In genomic region chr3:88136945-88137494, GRCm38 (mm10) we compare ENCODE assay signal across 8 mouse cellular contexts. TPM values are rescaled to one million over a fixed set of nuclear protein-coding genes. Genes with fewer than 3 reads are reported as not detected.
DNase-seq lines count a peak whose midpoint lies in the region; ATAC-seq and TF ChIP-seq lines count a peak whose summit lies in the region.

No protein-coding gene starts in this region.

- DNase-seq in hindbrain, embryonic 10.5 days (ENCODE audit: low spot score), result no peak
- DNase-seq in CH12.LX (ENCODE audit: extremely low read depth) (no peak), NIH3T3 (ENCODE audit: low read depth) (peak; percentile 28)
- DNase-seq in limb, embryonic 10.5 days (ENCODE audit: low spot score), result no peak
- no peak for DNase-seq in ovary, postnatal 14 days (ENCODE audit: low spot score)
- DNase-seq in lung, postnatal 10 days, result no peak

- H3K4me3 ChIP-seq in hindbrain, embryonic 10.5 days, result no peak overlapping the region
- no peak overlapping the region for H3K4me3 ChIP-seq in hindbrain, embryonic 12.5 days
- H3K4me3 ChIP-seq in CH12.LX (replicated peaks in 1 of 3; ENCODE audit: low read depth in 2 of 3, low read length in 2 of 3, poor library complexity in 1 of 3), result no peak overlapping the region
- H3K4me3 ChIP-seq in limb, embryonic 10.5 days, result peak overlapping the region; percentile 58; the same call in 1 of the 2 replicates

- in situ Hi-C loops in CH12.LX (cut with MboI; ENCODE audit: low pct_ligation_motif_present, low pct_unique_long_range_greater_than_20kb, low sequenced_read_pairs), result no loop called here

- H3K27ac ChIP-seq in hindbrain, embryonic 10.5 days, result peak overlapping the region; percentile 89
- no peak overlapping the region for H3K27ac ChIP-seq in hindbrain, embryonic 12.5 days
- no peak overlapping the region for H3K27ac ChIP-seq in CH12.LX (ENCODE audit: insufficient read depth, low read depth)
- H3K27ac ChIP-seq in limb, embryonic 10.5 days, result peak overlapping the region; percentile 86

- no peaks in the 10 kb centered on the region for H3K9me3 ChIP-seq in hindbrain, embryonic 10.5 days
- H3K9me3 ChIP-seq in hindbrain, embryonic 12.5 days (replicated peaks), result no peaks in the 10 kb centered on the region
- no peaks in the 10 kb centered on the region for H3K9me3 ChIP-seq in CH12.LX (replicated peaks; ENCODE audit: low read length)
- no peaks in the 10 kb centered on the region for H3K9me3 ChIP-seq in limb, embryonic 10.5 days (replicated peaks)

- TF ChIP-seq POLR2A in CH12.LX (IDR thresholded peaks at IDR 0.05; ENCODE audit: low read depth, low read length), result no peak

- no peak for TF ChIP-seq EP300 in CH12.LX (IDR thresholded peaks at IDR 0.05; ENCODE audit: low read length)

- H3K36me3 ChIP-seq in hindbrain, embryonic 10.5 days, result no peaks in the 10 kb centered on the region
- no peaks in the 10 kb centered on the region for H3K36me3 ChIP-seq in hindbrain, embryonic 12.5 days
- H3K36me3 ChIP-seq in CH12.LX (replicated peaks in 1 of 2; ENCODE audit: control insufficient read depth in 1 of 2, insufficient read depth in 1 of 2, low read length in 1 of 2), result peaks cover 0 to 2% of the 10 kb centered on the region in 2 experiments
- H3K36me3 ChIP-seq in limb, embryonic 10.5 days, result no peaks in the 10 kb centered on the region

- TF ChIP-seq CTCF in CH12.LX (conservative IDR thresholded peaks at IDR 0.05 in 1 of 2, IDR thresholded peaks at IDR 0.05 in 1 of 2; ENCODE audit: low read depth in 2 of 2, low read length in 2 of 2), result no peak

- ATAC-seq in hindbrain, embryonic 12.5 days (ENCODE audit: low FRiP score), result no peak
- ATAC-seq in frontal cortex, adult (ENCODE audit: low TSS enrichment), result no peak

- TF ChIP-seq RAD21 in CH12.LX (IDR thresholded peaks at IDR 0.05; ENCODE audit: low read depth, low read length), result no peak

- H3K4me2 ChIP-seq in hindbrain, embryonic 12.5 days (replicated peaks), result no peak overlapping the region
- H3K4me2 ChIP-seq in CH12.LX (ENCODE audit: insufficient read depth, low read depth, poor library complexity, severe bottlenecking), result peak overlapping the region; percentile 59; the same call in 1 of the 2 replicates

- WGBS in hindbrain, embryonic 10.5 days, result 77% methylated on average over 4 of the region's 4 CpGs
- 81% methylated on average over 4 of the region's 4 CpGs for WGBS in hindbrain, embryonic 12.5 days
- WGBS in limb, embryonic 10.5 days, result 81% methylated on average over 4 of the region's 4 CpGs

- no peaks in the 10 kb centered on the region for H3K79me2 ChIP-seq in CH12.LX (replicated peaks; ENCODE audit: control insufficient read depth, extremely low read depth, insufficient read depth, poor library complexity, severe bottlenecking)

- no peak overlapping the region for H3K9ac ChIP-seq in hindbrain, embryonic 12.5 days
- H3K9ac ChIP-seq in CH12.LX (ENCODE audit: insufficient read depth, low read depth), result no peak overlapping the region

- dilution Hi-C loops in CH12.LX (cut with MboI; ENCODE audit: extremely low pct_ligation_motif_present, extremely low pct_unique_long_range_greater_than_20kb, low sequenced_read_pairs), result no loop called here

- peaks cover 59% of the 10 kb centered on the region for H3K4me1 ChIP-seq in hindbrain, embryonic 10.5 days (replicated peaks)
- peaks cover 24% of the 10 kb centered on the region for H3K4me1 ChIP-seq in hindbrain, embryonic 12.5 days
- peaks cover 19 to 70% of the 10 kb centered on the region in 2 experiments for H3K4me1 ChIP-seq in CH12.LX (ENCODE audit: control insufficient read depth in 1 of 2, insufficient read depth in 2 of 2)
- peaks cover 46% of the 10 kb centered on the region for H3K4me1 ChIP-seq in limb, embryonic 10.5 days

- peaks cover 29% of the 10 kb centered on the region for H3K27me3 ChIP-seq in hindbrain, embryonic 10.5 days (ENCODE audit: insufficient read depth, poor library complexity, severe bottlenecking)
- H3K27me3 ChIP-seq in hindbrain, embryonic 12.5 days, result peaks cover 23% of the 10 kb centered on the region
- H3K27me3 ChIP-seq in CH12.LX (replicated peaks), result no peaks in the 10 kb centered on the region
- H3K27me3 ChIP-seq in limb, embryonic 10.5 days (ENCODE audit: low read depth, poor library complexity, severe bottlenecking), result 0 out of 2 replicates have a peak, but pooled peaks cover 3% of the 10 kb centered on the region

TF ChIP-seq in CH12.LX, 34 proteins besides CTCF, POLR2A, EP300 and RAD21:
- TF ChIP-seq JUN (IDR thresholded peaks at IDR 0.05; ENCODE audit: insufficient read depth, low read depth, low read length) (no peak), ZNF384 (IDR thresholded peaks at IDR 0.05; ENCODE audit: low read depth, low read length) (peak; percentile 24; the same call in 1 of the 2 replicates)

RNA-seq across cellular contexts. Expression of gene Mef2d, which starts 5.2 kb away (rescaled TPM):
- polyA plus RNA-seq in hindbrain, embryonic 10.5 days (2016; fragmentation: Nextera tagmentation; extraction: Ambion mirVana), result 10.2 and 15.1 TPM in 2 replicates
- 17.7 and 20.7 TPM in 2 replicates for polyA plus RNA-seq in hindbrain, embryonic 12.5 days (2016; fragmentation: Nextera tagmentation; extraction: Ambion mirVana)
- total RNA-seq in CH12.LX (2012; rRNA removed) (10.9 and 11.0 TPM in 2 replicates), CH12.LX (2014; rRNA removed) (4.3 and 4.8 TPM in 2 replicates)
- polyA plus RNA-seq in CH12.LX (2012; ENCODE audit: insufficient read length, low read depth), result 51.2 and 75.8 TPM in 2 replicates
- 12.3 and 14.0 TPM in 2 replicates for polyA plus RNA-seq in limb, embryonic 10.5 days (2016; fragmentation: Nextera tagmentation; extraction: Ambion mirVana)

RNA-seq across cellular contexts. Expression of gene Iqgap3, which starts 55.2 kb away (rescaled TPM):
- 19.5 and 24.3 TPM in 2 replicates for polyA plus RNA-seq in hindbrain, embryonic 10.5 days (2016; fragmentation: Nextera tagmentation; extraction: Ambion mirVana)
- 14.7 and 14.9 TPM in 2 replicates for polyA plus RNA-seq in hindbrain, embryonic 12.5 days (2016; fragmentation: Nextera tagmentation; extraction: Ambion mirVana)
- 15.9 and 21.9 TPM in 2 replicates for total RNA-seq in CH12.LX (2012; rRNA removed)
- total RNA-seq in CH12.LX (2014; rRNA removed), result 12.1 and 13.0 TPM in 2 replicates
- 16.1 and 18.3 TPM in 2 replicates for polyA plus RNA-seq in CH12.LX (2012; ENCODE audit: insufficient read length, low read depth)
- polyA plus RNA-seq in limb, embryonic 10.5 days (2016; fragmentation: Nextera tagmentation; extraction: Ambion mirVana), result 23.1 and 26.7 TPM in 2 replicates

RNA-seq across cellular contexts. Expression of gene Ttc24, which starts 58.9 kb away (rescaled TPM):
- polyA plus RNA-seq in hindbrain, embryonic 10.5 days (2016; fragmentation: Nextera tagmentation; extraction: Ambion mirVana), result 0.09 TPM in 1 of 2 replicates, not detected in the other
- 0.36 TPM in 1 of 2 replicates, not detected in the other for polyA plus RNA-seq in hindbrain, embryonic 12.5 days (2016; fragmentation: Nextera tagmentation; extraction: Ambion mirVana)
- total RNA-seq in CH12.LX (2012; rRNA removed) (not detected in 2 replicates), CH12.LX (2014; rRNA removed) (not detected in 2 replicates)
- polyA plus RNA-seq in CH12.LX (2012; ENCODE audit: insufficient read length, low read depth), result not detected in 2 replicates
- not detected in 2 replicates for polyA plus RNA-seq in limb, embryonic 10.5 days (2016; fragmentation: Nextera tagmentation; extraction: Ambion mirVana)

Comparison
In these comparisons a context has a peak if more than half of its experiments do, and no peak if none do; other contexts are left out.
1. H3K27ac ChIP-seq: peak in hindbrain, embryonic 10.5 days (single experiment) and limb, embryonic 10.5 days (single experiment); none in hindbrain, embryonic 12.5 days (single experiment) and CH12.LX (single experiment).